Mouse (Mus musculus) CH12.LX (cell line): ENCODE measurements around the gene Polr2a. TPM values are rescaled to one million over a fixed set of nuclear protein-coding genes. Genes with fewer than 3 reads are reported as not detected.

Experiments used
- DNase-seq: peaks from one replicate; pipeline ENCODE4 v3.0.0-alpha.2; 2013; ENCODE audit errors: extremely low read depth
- H3K27ac ChIP-seq: 2 replicates; pipeline ENCODE4 v1.5.1; 2012; ENCODE audit warnings: low read depth, mild to moderate bottlenecking, control low read depth, moderate library complexity; ENCODE audit not compliant: insufficient read depth
- H3K27me3 ChIP-seq: replicated peaks from 2 replicates; pipeline ENCODE3; 2012; ENCODE audit warnings: inconsistent platforms
- H3K36me3 ChIP-seq, 2 experiments: replicated peaks in 1 of 2; 2 replicates each; pipeline versions ENCODE3 to v1.6.1; 2012; ENCODE audit warnings: inconsistent platforms in 1 of 2, low read length in 1 of 2, mild to moderate bottlenecking in 1 of 2, mixed read lengths in 1 of 2, moderate library complexity in 1 of 2; ENCODE audit not compliant: control insufficient read depth in 1 of 2, insufficient read depth in 1 of 2
- H3K4me1 ChIP-seq, 2 experiments: 2 replicates each; pipeline ENCODE4 v1.6.1; 2012; ENCODE audit warnings: inconsistent platforms in 1 of 2, moderate library complexity in 1 of 2; ENCODE audit not compliant: insufficient read depth in 2 of 2, control insufficient read depth in 1 of 2
- H3K4me2 ChIP-seq: 2 replicates; pipeline ENCODE4 v1.6.1; 2012; ENCODE audit warnings: low read depth, mild to moderate bottlenecking, control low read depth; ENCODE audit not compliant: poor library complexity, insufficient read depth, severe bottlenecking
- H3K4me3 ChIP-seq, 3 experiments: fragments of 150-350 bp in 1 of 3; sonication (generic) in 1 of 3; replicated peaks in 1 of 3; 2 replicates each; pipeline versions ENCODE3 to v1.5.1; 2011 to 2012; ENCODE audit warnings: low read depth in 2 of 3, low read length in 2 of 3, mild to moderate bottlenecking in 2 of 3, moderate library complexity in 2 of 3, control low read depth in 1 of 3, improper control_type of control experiment in 1 of 3, inconsistent platforms in 1 of 3, mixed read lengths in 1 of 3; ENCODE audit not compliant: poor library complexity in 1 of 3
- H3K79me2 ChIP-seq: replicated peaks from 2 replicates; pipeline ENCODE4 v1.6.1; 2012; ENCODE audit warnings: mild to moderate bottlenecking, moderate library complexity; ENCODE audit not compliant: control insufficient read depth, poor library complexity, insufficient read depth, severe bottlenecking; ENCODE audit errors: extremely low read depth
- H3K9ac ChIP-seq: 2 replicates; pipeline ENCODE4 v1.6.1; 2012; ENCODE audit warnings: low read depth, mild to moderate bottlenecking, control low read depth, moderate library complexity; ENCODE audit not compliant: insufficient read depth
- H3K9me3 ChIP-seq: replicated peaks from 2 replicates; pipeline ENCODE3; 2012; ENCODE audit warnings: low read length, inconsistent platforms, mixed read lengths
- CHD1 ChIP-seq: IDR thresholded peaks from 2 replicates; pipeline ENCODE4 v1.6.1; 2012; ENCODE audit warnings: low read depth, low read length, improper control_type of control experiment, inconsistent platforms
- CHD2 ChIP-seq: IDR thresholded peaks from 2 replicates; pipeline ENCODE4 v1.6.1; 2011; ENCODE audit warnings: low read length, improper control_type of control experiment
- CTCF ChIP-seq, 2 experiments: IDR thresholded peaks in 1 of 2; conservative IDR thresholded peaks in 1 of 2; 2 replicates each; pipeline ENCODE4 v1.5.1; 2011 to 2012; ENCODE audit warnings: low read depth in 2 of 2, low read length in 2 of 2, improper control_type of control experiment in 1 of 2, inconsistent platforms in 1 of 2, mild to moderate bottlenecking in 1 of 2, moderate library complexity in 1 of 2
- ETS1 ChIP-seq: conservative IDR thresholded peaks from 2 replicates; pipeline ENCODE4 v1.6.1; 2012; ENCODE audit warnings: low read depth, mild to moderate bottlenecking, inconsistent platforms, low read length, improper control_type of control experiment, moderate library complexity
- HCFC1 ChIP-seq: IDR thresholded peaks from 2 replicates; pipeline ENCODE4 v1.6.1; 2012; ENCODE audit warnings: low read depth, mild to moderate bottlenecking, inconsistent platforms, low read length, improper control_type of control experiment
- IRF4 ChIP-seq: IDR thresholded peaks from 2 replicates; pipeline ENCODE4 v1.6.1; 2014; ENCODE audit warnings: low read depth, mild to moderate bottlenecking, inconsistent platforms, low read length, improper control_type of control experiment
- JUN ChIP-seq: IDR thresholded peaks from 2 replicates; pipeline ENCODE4 v1.6.1; 2011; ENCODE audit warnings: low read depth, mild to moderate bottlenecking, low read length, improper control_type of control experiment, moderate library complexity; ENCODE audit not compliant: insufficient read depth
- JUND ChIP-seq: conservative IDR thresholded peaks from 2 replicates; pipeline ENCODE4 v1.6.1; 2011; ENCODE audit warnings: low read depth, low read length, improper control_type of control experiment
- KAT2A ChIP-seq: IDR thresholded peaks from 2 replicates; pipeline ENCODE4 v1.6.1; 2012; ENCODE audit warnings: low read length, improper control_type of control experiment, inconsistent platforms; ENCODE audit not compliant: insufficient replicate concordance
- MAFK ChIP-seq: IDR thresholded peaks from 2 replicates; pipeline ENCODE4 v1.6.1; 2011; ENCODE audit warnings: low read length, improper control_type of control experiment; ENCODE audit not compliant: insufficient replicate concordance
- MAX ChIP-seq: IDR thresholded peaks from 2 replicates; pipeline ENCODE4 v1.6.1; 2011; ENCODE audit warnings: low read length, improper control_type of control experiment
- MAZ ChIP-seq: IDR thresholded peaks from 2 replicates; pipeline ENCODE4 v1.6.1; 2012; ENCODE audit warnings: low read depth, mild to moderate bottlenecking, inconsistent platforms, low read length, improper control_type of control experiment, moderate library complexity
- MEF2A ChIP-seq: IDR thresholded peaks from 2 replicates; pipeline ENCODE4 v1.6.1; 2014; ENCODE audit warnings: low read depth, mild to moderate bottlenecking, inconsistent platforms, low read length, improper control_type of control experiment, borderline replicate concordance
- MXI1 ChIP-seq: IDR thresholded peaks from 2 replicates; pipeline ENCODE4 v1.6.1; 2011; ENCODE audit warnings: mild to moderate bottlenecking, low read depth, low read length, improper control_type of control experiment
- MYC ChIP-seq: IDR thresholded peaks from 2 replicates; pipeline ENCODE4 v1.6.1; 2011; ENCODE audit warnings: low read depth, mild to moderate bottlenecking, improper control_type of control experiment, low read length
- NELFE ChIP-seq: IDR thresholded peaks from 2 replicates; pipeline ENCODE4 v1.6.1; 2011; ENCODE audit warnings: low read depth, low read length, improper control_type of control experiment
- NRF1 ChIP-seq: IDR thresholded peaks from 2 replicates; pipeline ENCODE4 v1.6.1; 2014; ENCODE audit warnings: low read depth, mild to moderate bottlenecking, inconsistent platforms, low read length, improper control_type of control experiment, moderate library complexity
- POLR2AphosphoS2 ChIP-seq: IDR thresholded peaks from 2 replicates; pipeline ENCODE4 v1.6.1; 2011; ENCODE audit warnings: low read depth, low read length, improper control_type of control experiment
- RAD21 ChIP-seq: IDR thresholded peaks from 2 replicates; pipeline ENCODE4 v1.6.1; 2011; ENCODE audit warnings: low read depth, mild to moderate bottlenecking, low read length, improper control_type of control experiment, moderate library complexity
- RCOR1 ChIP-seq: conservative IDR thresholded peaks from 2 replicates; pipeline ENCODE4 v1.6.1; 2012; ENCODE audit warnings: low read depth, mild to moderate bottlenecking, inconsistent platforms, low read length, improper control_type of control experiment
- SIN3A ChIP-seq: IDR thresholded peaks from 2 replicates; pipeline ENCODE4 v1.6.1; 2012; ENCODE audit warnings: low read length, improper control_type of control experiment, inconsistent platforms
- SMC3 ChIP-seq: IDR thresholded peaks from 2 replicates; pipeline ENCODE4 v1.6.1; 2011; ENCODE audit warnings: low read depth, low read length, improper control_type of control experiment
- TBP ChIP-seq: conservative IDR thresholded peaks from 2 replicates; pipeline ENCODE4 v1.6.1; 2011; ENCODE audit warnings: low read depth, low read length, improper control_type of control experiment
- TCF12 ChIP-seq: IDR thresholded peaks from 2 replicates; pipeline ENCODE4 v1.6.1; 2014; ENCODE audit warnings: low read depth, mild to moderate bottlenecking, inconsistent platforms, low read length, improper control_type of control experiment
- UBTF ChIP-seq: IDR thresholded peaks from 2 replicates; pipeline ENCODE4 v1.6.1; 2012; ENCODE audit warnings: low read depth, mild to moderate bottlenecking, inconsistent platforms, low read length, improper control_type of control experiment, moderate library complexity
- USF1 ChIP-seq: IDR thresholded peaks from 2 replicates; pipeline ENCODE4 v1.6.1; 2014; ENCODE audit warnings: low read depth, mild to moderate bottlenecking, inconsistent platforms, low read length, improper control_type of control experiment
- USF2 ChIP-seq: conservative IDR thresholded peaks from 2 replicates; pipeline ENCODE4 v1.6.1; 2011; ENCODE audit warnings: low read depth, low read length, improper control_type of control experiment
- ZC3H11A ChIP-seq: IDR thresholded peaks from 2 replicates; pipeline ENCODE4 v1.6.1; 2012; ENCODE audit warnings: low read depth, mild to moderate bottlenecking, inconsistent platforms, low read length, improper control_type of control experiment
- ZMIZ1 ChIP-seq: IDR thresholded peaks from 2 replicates; pipeline ENCODE4 v1.6.1; 2012; ENCODE audit warnings: low read depth, mild to moderate bottlenecking, inconsistent platforms, low read length, improper control_type of control experiment
- dilution Hi-C: fragments of 300-500 bp; cut with MboI; formaldehyde crosslinking; loops from 2 replicates; pipeline ENCODE4 v1.14.3; 2020; ENCODE audit warnings: low sequenced_read_pairs; ENCODE audit not compliant: extremely low pct_unique_long_range_greater_than_20kb, extremely low pct_ligation_motif_present
- in situ Hi-C: fragments of 300-500 bp; cut with MboI; formaldehyde crosslinking; loops from 3 replicates; pipeline ENCODE4 v1.14.3; 2019; ENCODE audit warnings: low sequenced_read_pairs, low pct_ligation_motif_present, low pct_unique_long_range_greater_than_20kb, mixed read lengths
- polyA plus RNA-seq: library from polyadenylated mRNA; unstranded; fragments of >175 nt; gene quantifications from 2 replicates; pipeline ENCODE4 v1.2.1, GENCODE M21; 2012; ENCODE audit warnings: low read depth; ENCODE audit not compliant: insufficient read length
- total RNA-seq, 2 experiments: library from RNA; depleted of rRNA; stranded (reverse); fragments of 300-350 nt in 1 of 2; fragments of >200 nt in 1 of 2; gene quantifications; 2 replicates each; pipeline ENCODE4 v1.2.3; 2012 to 2014

Gene Polr2a
- total and polyA plus RNA-seq, 3 experiments, result 14.8 to 162 (median 45.0) TPM

DNA sequence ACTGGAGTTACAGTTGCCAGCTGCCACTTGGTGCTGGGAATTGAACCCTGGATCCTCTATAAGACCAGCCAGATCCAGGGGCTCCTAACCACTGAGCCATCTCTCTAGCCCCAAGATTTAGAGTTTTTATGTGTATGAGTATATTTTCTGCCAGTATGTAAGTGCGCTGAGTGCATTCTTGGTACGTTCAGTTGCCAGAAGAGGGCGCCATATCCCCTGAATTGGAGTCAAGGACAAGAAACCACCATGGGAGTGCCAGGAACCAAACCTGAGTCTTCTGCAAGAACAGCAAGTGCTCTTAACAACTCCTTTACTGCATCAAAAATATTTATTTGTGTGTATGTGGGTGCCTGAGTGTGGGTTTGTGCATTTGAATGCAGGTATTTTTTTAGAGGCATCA is 29.4 kb downstream of the Polr2a start:
- no peak for TF ChIP-seq NELFE
- TF ChIP-seq JUN, result no peak
- no peak for TF ChIP-seq ZMIZ1
- TF ChIP-seq TBP, result no peak
- no peak for TF ChIP-seq MYC
- TF ChIP-seq MAX, result no peak
- TF ChIP-seq MXI1, result no peak
- peak; percentile 43; the same call in 1 of the 2 replicates for TF ChIP-seq IRF4
- no peak for TF ChIP-seq JUND
- no peak for TF ChIP-seq USF1
- no peak for TF ChIP-seq SIN3A
- no peak for TF ChIP-seq USF2
- TF ChIP-seq MAFK, result no peak
- no peak for TF ChIP-seq UBTF
- TF ChIP-seq CHD1, result no peak
- no peak for TF ChIP-seq RCOR1
- no peak for TF ChIP-seq HCFC1
- TF ChIP-seq MEF2A, result no peak
- peak; percentile 78 for TF ChIP-seq SMC3
- peak; percentile 52 to 84 for TF ChIP-seq CTCF (conservative IDR thresholded peaks at IDR 0.05 in 1 of 2, IDR thresholded peaks at IDR 0.05 in 1 of 2; ENCODE audit: low read depth in 2 of 2, low read length in 2 of 2)
- no peak for TF ChIP-seq TCF12
- TF ChIP-seq RAD21, result peak; percentile 79
- TF ChIP-seq ETS1, result no peak
- no peak for TF ChIP-seq NRF1
- no peak for TF ChIP-seq MAZ
- peak; percentile 25; the same call in 1 of the 2 replicates for TF ChIP-seq ZC3H11A
- TF ChIP-seq CHD2, result no peak
- TF ChIP-seq POLR2AphosphoS2, result no peak
- TF ChIP-seq KAT2A, result no peak
- in situ Hi-C loops, result no loop called here
- H3K27ac ChIP-seq, result no peak overlapping the region

More for the DNA sequence above, 29.4 kb downstream of the Polr2a start:
- dilution Hi-C loops, result no loop called here
- H3K4me3 ChIP-seq, result no peak overlapping the region
- H3K9ac ChIP-seq, result no peak overlapping the region
- DNase-seq, result peak; percentile 80
- no peaks in the 10 kb centered on the region; a peak in 1 of 4 replicates for H3K4me1 ChIP-seq
- no peaks in the 10 kb centered on the region for H3K79me2 ChIP-seq
- H3K9me3 ChIP-seq, result no peaks in the 10 kb centered on the region
- peaks cover 5 to 11% of the 10 kb centered on the region in 2 experiments for H3K36me3 ChIP-seq
- no peaks in the 10 kb centered on the region for H3K27me3 ChIP-seq
- no peak overlapping the region for H3K4me2 ChIP-seq
